Mouse (Mus musculus) CH12.LX (cell line): ENCODE measurements around the gene Has3. TPM values are rescaled to one million over a fixed set of nuclear protein-coding genes. Genes with fewer than 3 reads are reported as not detected.
A peak's percentile ranks its signal among the peaks of the same experiment; 100 is the strongest.

Experiments
- DNase-seq: peaks from one replicate; pipeline ENCODE4 v3.0.0-alpha.2; 2013; ENCODE audit errors: extremely low read depth
- H3K27ac ChIP-seq: 2 replicates; pipeline ENCODE4 v1.5.1; 2012; ENCODE audit warnings: low read depth, mild to moderate bottlenecking, control low read depth, moderate library complexity; ENCODE audit not compliant: insufficient read depth
- H3K27me3 ChIP-seq: replicated peaks from 2 replicates; pipeline ENCODE3; 2012; ENCODE audit warnings: inconsistent platforms
- H3K36me3 ChIP-seq, 2 experiments: replicated peaks in 1 of 2; 2 replicates each; pipeline versions ENCODE3 to v1.6.1; 2012; ENCODE audit warnings: inconsistent platforms in 1 of 2, low read length in 1 of 2, mild to moderate bottlenecking in 1 of 2, mixed read lengths in 1 of 2, moderate library complexity in 1 of 2; ENCODE audit not compliant: control insufficient read depth in 1 of 2, insufficient read depth in 1 of 2
- H3K4me1 ChIP-seq, 2 experiments: 2 replicates each; pipeline ENCODE4 v1.6.1; 2012; ENCODE audit warnings: inconsistent platforms in 1 of 2, moderate library complexity in 1 of 2; ENCODE audit not compliant: insufficient read depth in 2 of 2, control insufficient read depth in 1 of 2
- H3K4me2 ChIP-seq: 2 replicates; pipeline ENCODE4 v1.6.1; 2012; ENCODE audit warnings: low read depth, mild to moderate bottlenecking, control low read depth; ENCODE audit not compliant: poor library complexity, insufficient read depth, severe bottlenecking
- H3K4me3 ChIP-seq, 3 experiments: fragments of 150-350 bp in 1 of 3; sonication (generic) in 1 of 3; replicated peaks in 1 of 3; 2 replicates each; pipeline versions ENCODE3 to v1.5.1; 2011 to 2012; ENCODE audit warnings: low read depth in 2 of 3, low read length in 2 of 3, mild to moderate bottlenecking in 2 of 3, moderate library complexity in 2 of 3, control low read depth in 1 of 3, improper control_type of control experiment in 1 of 3, inconsistent platforms in 1 of 3, mixed read lengths in 1 of 3; ENCODE audit not compliant: poor library complexity in 1 of 3
- H3K79me2 ChIP-seq: replicated peaks from 2 replicates; pipeline ENCODE4 v1.6.1; 2012; ENCODE audit warnings: mild to moderate bottlenecking, moderate library complexity; ENCODE audit not compliant: control insufficient read depth, poor library complexity, insufficient read depth, severe bottlenecking; ENCODE audit errors: extremely low read depth
- H3K9ac ChIP-seq: 2 replicates; pipeline ENCODE4 v1.6.1; 2012; ENCODE audit warnings: low read depth, mild to moderate bottlenecking, control low read depth, moderate library complexity; ENCODE audit not compliant: insufficient read depth
- H3K9me3 ChIP-seq: replicated peaks from 2 replicates; pipeline ENCODE3; 2012; ENCODE audit warnings: low read length, inconsistent platforms, mixed read lengths
- BHLHE40 ChIP-seq: IDR thresholded peaks from 2 replicates; pipeline ENCODE4 v1.6.1; 2011; ENCODE audit warnings: mild to moderate bottlenecking, low read depth, low read length, improper control_type of control experiment
- CTCF ChIP-seq, 2 experiments: IDR thresholded peaks in 1 of 2; conservative IDR thresholded peaks in 1 of 2; 2 replicates each; pipeline ENCODE4 v1.5.1; 2011 to 2012; ENCODE audit warnings: low read depth in 2 of 2, low read length in 2 of 2, improper control_type of control experiment in 1 of 2, inconsistent platforms in 1 of 2, mild to moderate bottlenecking in 1 of 2, moderate library complexity in 1 of 2
- E2F4 ChIP-seq: IDR thresholded peaks from 2 replicates; pipeline ENCODE4 v1.6.1; 2011; ENCODE audit warnings: low read depth, low read length, improper control_type of control experiment; ENCODE audit not compliant: insufficient replicate concordance
- EP300 ChIP-seq: IDR thresholded peaks from 2 replicates; pipeline ENCODE4 v1.6.1; 2011; ENCODE audit warnings: low read length, improper control_type of control experiment
- IRF4 ChIP-seq: IDR thresholded peaks from 2 replicates; pipeline ENCODE4 v1.6.1; 2014; ENCODE audit warnings: low read depth, mild to moderate bottlenecking, inconsistent platforms, low read length, improper control_type of control experiment
- KAT2A ChIP-seq: IDR thresholded peaks from 2 replicates; pipeline ENCODE4 v1.6.1; 2012; ENCODE audit warnings: low read length, improper control_type of control experiment, inconsistent platforms; ENCODE audit not compliant: insufficient replicate concordance
- MAX ChIP-seq: IDR thresholded peaks from 2 replicates; pipeline ENCODE4 v1.6.1; 2011; ENCODE audit warnings: low read length, improper control_type of control experiment
- MXI1 ChIP-seq: IDR thresholded peaks from 2 replicates; pipeline ENCODE4 v1.6.1; 2011; ENCODE audit warnings: mild to moderate bottlenecking, low read depth, low read length, improper control_type of control experiment
- MYC ChIP-seq: IDR thresholded peaks from 2 replicates; pipeline ENCODE4 v1.6.1; 2011; ENCODE audit warnings: low read depth, mild to moderate bottlenecking, improper control_type of control experiment, low read length
- POLR2AphosphoS2 ChIP-seq: IDR thresholded peaks from 2 replicates; pipeline ENCODE4 v1.6.1; 2011; ENCODE audit warnings: low read depth, low read length, improper control_type of control experiment
- RAD21 ChIP-seq: IDR thresholded peaks from 2 replicates; pipeline ENCODE4 v1.6.1; 2011; ENCODE audit warnings: low read depth, mild to moderate bottlenecking, low read length, improper control_type of control experiment, moderate library complexity
- SIN3A ChIP-seq: IDR thresholded peaks from 2 replicates; pipeline ENCODE4 v1.6.1; 2012; ENCODE audit warnings: low read length, improper control_type of control experiment, inconsistent platforms
- SMC3 ChIP-seq: IDR thresholded peaks from 2 replicates; pipeline ENCODE4 v1.6.1; 2011; ENCODE audit warnings: low read depth, low read length, improper control_type of control experiment
- UBTF ChIP-seq: IDR thresholded peaks from 2 replicates; pipeline ENCODE4 v1.6.1; 2012; ENCODE audit warnings: low read depth, mild to moderate bottlenecking, inconsistent platforms, low read length, improper control_type of control experiment, moderate library complexity
- USF1 ChIP-seq: IDR thresholded peaks from 2 replicates; pipeline ENCODE4 v1.6.1; 2014; ENCODE audit warnings: low read depth, mild to moderate bottlenecking, inconsistent platforms, low read length, improper control_type of control experiment
- USF2 ChIP-seq: conservative IDR thresholded peaks from 2 replicates; pipeline ENCODE4 v1.6.1; 2011; ENCODE audit warnings: low read depth, low read length, improper control_type of control experiment
- dilution Hi-C: fragments of 300-500 bp; cut with MboI; formaldehyde crosslinking; loops from 2 replicates; pipeline ENCODE4 v1.14.3; 2020; ENCODE audit warnings: low sequenced_read_pairs; ENCODE audit not compliant: extremely low pct_unique_long_range_greater_than_20kb, extremely low pct_ligation_motif_present
- in situ Hi-C: fragments of 300-500 bp; cut with MboI; formaldehyde crosslinking; loops from 3 replicates; pipeline ENCODE4 v1.14.3; 2019; ENCODE audit warnings: low sequenced_read_pairs, low pct_ligation_motif_present, low pct_unique_long_range_greater_than_20kb, mixed read lengths
- polyA plus RNA-seq: library from polyadenylated mRNA; unstranded; fragments of >175 nt; gene quantifications from 2 replicates; pipeline ENCODE4 v1.2.1, GENCODE M21; 2012; ENCODE audit warnings: low read depth; ENCODE audit not compliant: insufficient read length
- total RNA-seq, 2 experiments: library from RNA; depleted of rRNA; stranded (reverse); fragments of 300-350 nt in 1 of 2; fragments of >200 nt in 1 of 2; gene quantifications; 2 replicates each; pipeline ENCODE4 v1.2.3; 2012 to 2014

Gene Has3
- total and polyA plus RNA-seq, 3 experiments = 0.29 to 3.7 TPM; not detected in 1

DNA sequence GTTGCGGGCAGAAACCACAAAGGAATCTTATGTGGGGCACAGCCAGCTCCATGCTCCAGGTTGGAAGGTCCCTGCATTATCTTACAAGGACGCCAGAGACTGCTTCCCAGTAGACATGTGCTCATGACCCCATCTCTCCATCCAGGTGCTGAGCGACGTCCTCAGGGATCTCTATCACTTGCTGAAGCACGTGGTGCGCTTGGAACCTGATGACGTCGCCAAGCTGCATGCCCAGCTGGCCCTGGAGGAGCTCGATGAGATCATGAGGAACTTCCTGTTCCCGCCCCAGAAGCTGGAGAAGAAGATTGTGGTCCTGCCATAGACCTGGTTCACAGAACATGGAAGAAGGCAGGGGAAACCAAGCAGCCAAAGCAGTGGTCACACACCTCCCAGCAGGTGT, 20.0 kb upstream of the Has3 start:
- in situ Hi-C loops = no loop called here
- H3K27me3 ChIP-seq = no peaks in the 10 kb centered on the region
- TF ChIP-seq IRF4 (no peak), RAD21 (no peak), USF1 (no peak), BHLHE40 (no peak), POLR2AphosphoS2 (no peak), MXI1 (no peak), E2F4 (no peak), KAT2A (no peak), USF2 (no peak), UBTF (no peak), CTCF (conservative IDR thresholded peaks at IDR 0.05 in 1 of 2, IDR thresholded peaks at IDR 0.05 in 1 of 2; ENCODE audit: low read depth in 2 of 2, low read length in 2 of 2) (no peak), MYC (no peak), MAX (no peak), EP300 (no peak)

DNA sequence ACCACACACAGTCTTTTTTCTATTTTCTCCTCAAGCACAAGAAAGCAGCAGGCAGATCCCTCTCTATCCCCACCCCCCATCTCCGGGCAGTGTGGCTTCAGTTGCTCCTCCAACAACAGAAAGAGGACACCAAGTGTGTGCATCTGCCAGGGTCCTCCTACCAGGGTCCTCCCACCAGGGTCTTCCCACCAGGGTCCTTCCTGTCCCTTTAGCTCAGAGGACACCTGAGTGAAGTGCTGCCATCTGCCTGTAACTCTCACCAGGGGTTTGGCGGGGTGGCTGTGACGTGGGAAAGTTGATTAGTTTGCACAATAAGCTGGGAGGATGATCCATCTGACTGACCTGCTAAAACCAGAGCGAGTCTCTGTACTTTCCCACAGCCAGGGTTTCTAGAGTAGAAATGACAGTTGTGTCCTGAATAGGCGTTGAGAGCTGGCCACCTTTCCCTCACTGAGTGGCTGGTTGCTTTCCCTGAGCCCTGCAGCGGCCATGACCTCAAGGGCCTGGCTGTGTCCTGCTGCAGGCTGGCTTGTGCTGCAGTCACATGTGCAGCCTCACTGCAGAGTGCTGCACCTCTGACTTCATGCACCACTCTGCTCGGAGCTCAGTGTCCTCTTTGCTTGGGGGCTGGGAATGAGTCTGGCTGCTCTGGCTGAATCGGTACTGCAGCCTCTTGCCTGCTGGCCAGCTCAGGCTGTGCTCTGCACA, 15.4 kb upstream of the Has3 start:
- in situ Hi-C loops = no loop called here
- Histone ChIP-seq H3K4me2 (no peak overlapping the region), H3K4me1 (peaks cover 0 to 6% of the 10 kb centered on the region in 2 experiments; a peak in 2 of 4 replicates), H3K9me3 (no peaks in the 10 kb centered on the region), H3K27ac (no peak overlapping the region), H3K9ac (no peak overlapping the region), H3K79me2 (no peaks in the 10 kb centered on the region), H3K4me3 (no peak overlapping the region), H3K27me3 (no peaks in the 10 kb centered on the region), H3K36me3 (peaks cover 0 to 31% of the 10 kb centered on the region in 2 experiments)
- DNase-seq = no peak
- dilution Hi-C loops = no loop called here
- no peak for TF ChIP-seq SIN3A
- peak in 1 of 2 experiments; percentile 19; a peak in 1 of 4 replicates for TF ChIP-seq CTCF (conservative IDR thresholded peaks at IDR 0.05 in 1 of 2, IDR thresholded peaks at IDR 0.05 in 1 of 2; ENCODE audit: low read depth in 2 of 2, low read length in 2 of 2)
- TF ChIP-seq SMC3 = peak; percentile 23
- TF ChIP-seq, all 38 proteins: peak for 2

More for the DNA sequence above, 20.0 kb upstream of the Has3 start:
- Histone ChIP-seq H3K4me2 (no peak overlapping the region), H3K9ac (no peak overlapping the region), H3K27ac (no peak overlapping the region), H3K36me3 (peaks cover 0 to 42% of the 10 kb centered on the region in 2 experiments), H3K4me1 (peaks cover under 1 to 8% of the 10 kb centered on the region in 2 experiments; a peak in 2 of 4 replicates), H3K4me3 (no peak overlapping the region), H3K9me3 (no peaks in the 10 kb centered on the region), H3K79me2 (no peaks in the 10 kb centered on the region)
- dilution Hi-C loops = no loop called here
- DNase-seq = no peak
